Mouse (Mus musculus) stomach, embryonic 14.5 days (tissue): Measurements from ENCODE around the gene Btaf1. TPM values are rescaled to one million over a fixed set of nuclear protein-coding genes. Genes with fewer than 3 reads are reported as not detected.

ENCODE experiments used
- ATAC-seq: fragments of 200-750 bp; cut with Nextera tagmentation; 2 replicates; pipeline ENCODE4 v1.8.0; 2017; ENCODE audit warnings: low read depth, moderate TSS enrichment; ENCODE audit not compliant: insufficient number of reproducible peaks, insufficient read depth, low FRiP score
- H3K27ac ChIP-seq: fragments of 300-500 bp; sonication (generic); 2 replicates; pipeline ENCODE4 v1.5.1; 2014; ENCODE audit warnings: mild to moderate bottlenecking, low read length, moderate library complexity, mixed read lengths
- H3K27me3 ChIP-seq: fragments of 300-500 bp; sonication (generic); 2 replicates; pipeline ENCODE4 v1.6.1; 2014; ENCODE audit warnings: low read length, control low read depth, mixed read lengths; ENCODE audit not compliant: control insufficient read depth, insufficient read depth
- H3K36me3 ChIP-seq: fragments of 300-500 bp; sonication (generic); 2 replicates; pipeline ENCODE4 v1.6.1; 2014; ENCODE audit warnings: mild to moderate bottlenecking, control low read depth, low read length, moderate library complexity, mixed read lengths; ENCODE audit not compliant: control insufficient read depth, insufficient read depth
- H3K4me1 ChIP-seq: fragments of 300-500 bp; sonication (generic); 2 replicates; pipeline ENCODE4 v1.6.1; 2014; ENCODE audit warnings: low read length, control low read depth, mixed read lengths; ENCODE audit not compliant: control insufficient read depth, insufficient read depth
- H3K4me2 ChIP-seq: fragments of 300-500 bp; sonication (generic); replicated peaks from 2 replicates; pipeline ENCODE4 v1.6.1; 2014; ENCODE audit warnings: low read depth, low read length, control low read depth
- H3K4me3 ChIP-seq: fragments of 300-500 bp; sonication (generic); 2 replicates; pipeline ENCODE4 v1.5.1; 2014; ENCODE audit warnings: low read depth, low read length, control low read depth
- H3K9ac ChIP-seq: fragments of 300-500 bp; sonication (generic); replicated peaks from 2 replicates; pipeline ENCODE4 v1.6.1; 2014; ENCODE audit warnings: low read depth, mild to moderate bottlenecking, control low read depth, low read length, moderate library complexity, mixed read lengths
- H3K9me3 ChIP-seq: fragments of 300-500 bp; sonication (generic); 2 replicates; pipeline ENCODE4 v1.6.1; 2016; ENCODE audit warnings: low read depth, low read length, control low read depth; ENCODE audit not compliant: control insufficient read depth
- WGBS: fragments of 180-500 bp; shearing (Covaris S2); extraction: QIAGEN DNeasy Blood & Tissue Kit; methylation state at CpG from one replicate; pipeline ENCODE4 v1.1.7; 2014; 5-methylcytosine and 5-hydroxymethylcytosine counted together
- polyA plus RNA-seq: library from polyadenylated mRNA; unstranded; fragments of >200 nt; fragmentation: Nextera tagmentation; extraction: Ambion mirVana; gene quantifications from 2 replicates; pipeline ENCODE4 v1.2.1, GENCODE M21; 2014

Btaf1 gene
- polyA plus RNA-seq, 1 experiment from 2014 or later = 15.8 TPM

- Histone ChIP-seq H3K9ac (no peak overlapping the region), H3K4me3 (no peak overlapping the region), H3K27me3 (no peaks in the 10 kb centered on the region), H3K36me3 (no peaks in the 10 kb centered on the region), H3K4me2 (no peak overlapping the region), H3K27ac (no peak overlapping the region), H3K9me3 (no peaks in the 10 kb centered on the region; the same call in 1 of the 2 replicates), H3K4me1 (0 out of 2 replicates have a peak, but pooled peaks cover 2% of the 10 kb centered on the region)
- WGBS = 67% methylated on average over 4 of the region's 5 CpGs
- no peak for ATAC-seq
These were observed 94.7 kb downstream of the Btaf1 start for GRCm38 (mm10) chr19:37020531-37020930.

DNA sequence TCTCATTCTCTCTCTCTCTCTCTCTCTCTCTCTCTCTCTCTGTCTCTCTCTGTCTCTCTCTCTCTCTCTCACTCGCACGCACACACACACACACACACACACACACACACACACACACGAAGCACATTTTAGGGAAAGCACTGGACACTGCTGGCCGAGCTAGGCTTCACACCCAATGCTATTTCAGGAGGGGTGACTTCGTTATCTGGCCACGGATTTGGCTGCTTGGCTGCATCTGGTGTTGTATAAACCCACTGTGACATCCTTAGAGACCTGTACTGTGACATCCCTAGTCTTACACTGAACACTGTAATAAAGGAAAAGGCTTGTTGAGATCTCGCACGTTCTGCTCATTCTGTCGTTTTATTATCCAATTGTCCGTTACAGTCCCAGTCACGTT is 95.1 kb downstream of the Btaf1 start:
- 0 out of 2 replicates have a peak, but pooled peaks cover 2% of the 10 kb centered on the region for H3K4me1 ChIP-seq
- no peaks in the 10 kb centered on the region; the same call in 1 of the 2 replicates for H3K9me3 ChIP-seq
- WGBS = 85% methylated on average over 11 of the region's 11 CpGs
- no peak overlapping the region for H3K27ac ChIP-seq
- H3K27me3 ChIP-seq = no peaks in the 10 kb centered on the region
- no peak overlapping the region for H3K4me3 ChIP-seq
- no peak overlapping the region for H3K9ac ChIP-seq
- no peak for ATAC-seq
- no peak overlapping the region for H3K4me2 ChIP-seq
- H3K36me3 ChIP-seq = no peaks in the 10 kb centered on the region

- Histone ChIP-seq H3K9me3 (no peaks in the 10 kb centered on the region; the same call in 1 of the 2 replicates), H3K27me3 (no peaks in the 10 kb centered on the region), H3K27ac (no peak overlapping the region), H3K9ac (no peak overlapping the region), H3K4me2 (no peak overlapping the region), H3K36me3 (no peaks in the 10 kb centered on the region), H3K4me1 (0 out of 2 replicates have a peak, but pooled peaks cover 2% of the 10 kb centered on the region), H3K4me3 (no peak overlapping the region)
- WGBS = 90% methylated on average over 5 of the region's 5 CpGs
- ATAC-seq = no peak
These were observed 96.3 kb downstream of the Btaf1 start for GRCm38 (mm10) chr19:37022146-37022545.

GRCm38 (mm10) chr19:37025839-37026319 is 100.0 kb downstream of the Btaf1 start:
- no peaks in the 10 kb centered on the region for H3K27me3 ChIP-seq
- H3K36me3 ChIP-seq = no peaks in the 10 kb centered on the region
- H3K9ac ChIP-seq = no peak overlapping the region
- 69% methylated on average over 13 of the region's 13 CpGs for WGBS
- H3K27ac ChIP-seq = no peak overlapping the region
- no peak overlapping the region for H3K4me2 ChIP-seq
- no peak overlapping the region for H3K4me3 ChIP-seq
- ATAC-seq = 0 out of 2 replicates have a peak, but pooled peaks have one; percentile 49
- H3K4me1 ChIP-seq = no peaks in the 10 kb centered on the region
- no peaks in the 10 kb centered on the region for H3K9me3 ChIP-seq

- H3K27ac ChIP-seq = no peak overlapping the region
- no peak overlapping the region for H3K4me2 ChIP-seq
- no peak overlapping the region for H3K4me3 ChIP-seq
- H3K9ac ChIP-seq = no peak overlapping the region
- no peaks in the 10 kb centered on the region for H3K27me3 ChIP-seq
- H3K9me3 ChIP-seq = no peaks in the 10 kb centered on the region
- H3K36me3 ChIP-seq = no peaks in the 10 kb centered on the region
- no peaks in the 10 kb centered on the region for H3K4me1 ChIP-seq
- no peak for ATAC-seq
- whole genome bisulfite sequencing = 66% methylated on average over 11 of the region's 11 CpGs
These were observed 100.5 kb downstream of the Btaf1 start for GRCm38 (mm10) chr19:37026408-37026807.

GRCm38 (mm10) chr19:37029771-37030170 is 103.9 kb downstream of the Btaf1 start:
- Histone ChIP-seq H3K27me3 (no peaks in the 10 kb centered on the region), H3K9me3 (no peaks in the 10 kb centered on the region), H3K4me2 (no peak overlapping the region), H3K4me1 (no peaks in the 10 kb centered on the region), H3K9ac (no peak overlapping the region), H3K4me3 (no peak overlapping the region), H3K36me3 (no peaks in the 10 kb centered on the region), H3K27ac (no peak overlapping the region)
- no peak for ATAC-seq
- WGBS = 76% methylated on average over 6 of the region's 6 CpGs

DNA sequence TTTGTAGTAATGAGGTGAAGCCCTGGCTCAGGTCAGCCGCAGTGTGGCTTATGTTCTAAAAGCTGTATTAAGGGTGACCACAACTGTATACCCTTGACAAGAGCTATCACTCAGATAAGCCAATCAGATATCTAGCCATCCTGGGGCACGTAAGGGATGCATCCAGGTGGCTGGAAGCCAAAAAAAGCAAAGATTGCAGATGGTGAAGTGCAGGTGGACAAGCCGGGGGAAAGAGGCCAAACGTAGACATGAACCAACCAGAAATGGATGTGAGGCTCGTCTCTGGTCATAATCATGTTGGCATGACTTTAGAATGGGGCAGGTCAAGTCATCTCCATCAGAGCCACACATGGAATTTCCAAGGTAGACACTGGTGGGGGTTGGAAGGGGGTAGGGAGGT is 105.6 kb downstream of the Btaf1 start:
- no peak overlapping the region for H3K9ac ChIP-seq
- WGBS = 82% methylated on average over 5 of the region's 5 CpGs
- H3K27ac ChIP-seq = no peak overlapping the region
- H3K27me3 ChIP-seq = no peaks in the 10 kb centered on the region
- no peak overlapping the region for H3K4me2 ChIP-seq
- no peak for ATAC-seq
- H3K4me3 ChIP-seq = no peak overlapping the region
- no peaks in the 10 kb centered on the region for H3K4me1 ChIP-seq
- no peaks in the 10 kb centered on the region for H3K36me3 ChIP-seq
- no peaks in the 10 kb centered on the region for H3K9me3 ChIP-seq

DNA sequence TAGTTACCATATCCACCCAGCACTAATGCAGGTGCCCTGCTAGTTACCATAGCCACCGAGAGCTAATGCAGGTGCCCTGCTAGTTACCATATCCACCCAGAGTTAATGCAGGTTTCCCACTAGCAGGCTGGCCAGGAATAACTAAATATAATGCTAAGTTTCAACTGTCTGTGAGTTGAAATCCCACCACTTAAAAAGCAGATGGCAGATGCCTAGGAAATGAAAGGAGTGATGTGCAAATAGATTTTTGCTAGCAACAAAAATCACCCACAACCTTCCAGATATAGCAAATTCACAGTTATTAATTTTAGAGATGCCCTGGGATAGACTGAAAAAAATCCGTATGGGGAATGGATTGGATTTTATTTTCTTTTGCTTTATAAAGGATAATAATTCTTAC is 106.5 kb downstream of the Btaf1 start:
- WGBS = 82% methylated on average over 2 of the region's 2 CpGs

DNA sequence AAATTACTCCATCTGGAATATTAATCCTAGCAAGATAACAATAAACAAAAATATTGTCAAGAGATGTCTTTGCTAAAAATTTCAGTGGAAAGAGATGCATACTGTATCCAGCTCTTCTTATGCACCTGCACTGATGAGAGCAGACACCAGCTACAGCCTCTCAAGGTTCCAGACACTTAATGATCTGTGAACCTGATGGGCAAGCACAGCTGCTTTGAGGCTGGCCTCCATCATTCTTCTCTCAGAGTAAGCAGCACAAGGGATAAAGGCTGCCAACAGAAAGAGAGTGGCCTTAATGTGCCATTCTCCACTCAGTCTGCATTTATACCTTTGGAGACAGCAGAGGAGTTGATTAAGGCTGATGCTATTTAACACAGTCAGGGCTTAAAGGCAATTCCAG is 115.0 kb downstream of the Btaf1 start:
- Histone ChIP-seq H3K9ac (no peak overlapping the region), H3K4me3 (no peak overlapping the region), H3K9me3 (no peaks in the 10 kb centered on the region), H3K4me1 (no peaks in the 10 kb centered on the region), H3K36me3 (no peaks in the 10 kb centered on the region), H3K4me2 (no peak overlapping the region), H3K27ac (no peak overlapping the region), H3K27me3 (no peaks in the 10 kb centered on the region)
- no peak for ATAC-seq

More for the DNA sequence above, 106.5 kb downstream of the Btaf1 start:
- Histone ChIP-seq H3K4me1 (no peaks in the 10 kb centered on the region), H3K27ac (no peak overlapping the region), H3K36me3 (no peaks in the 10 kb centered on the region), H3K9ac (no peak overlapping the region), H3K4me2 (no peak overlapping the region), H3K4me3 (no peak overlapping the region), H3K27me3 (no peaks in the 10 kb centered on the region), H3K9me3 (no peaks in the 10 kb centered on the region)
- no peak for ATAC-seq
